Mouse (Mus musculus) heart, embryonic 10.5 days (tissue): Measurements from ENCODE around the gene Inpp5b. TPM values are rescaled to one million over a fixed set of nuclear protein-coding genes. Genes with fewer than 3 reads are reported as not detected.
A peak's percentile ranks its signal among the peaks of the same experiment; 100 is the strongest.

Experiments
- DNase-seq: peaks from one replicate; pipeline ENCODE4 v3.0.0-alpha.2; 2017; ENCODE audit warnings: low spot score
- H3K27ac ChIP-seq: fragments of 300-500 bp; sonication (generic); 2 replicates; pipeline ENCODE4 v1.5.1; 2016; ENCODE audit warnings: mild to moderate bottlenecking
- H3K27me3 ChIP-seq: fragments of 300-500 bp; sonication (generic); 2 replicates; pipeline ENCODE4 v1.6.1; 2016; ENCODE audit warnings: mild to moderate bottlenecking; ENCODE audit not compliant: poor library complexity, insufficient read depth, severe bottlenecking
- H3K36me3 ChIP-seq: fragments of 300-500 bp; sonication (generic); 2 replicates; pipeline ENCODE4 v1.6.1; 2016; ENCODE audit warnings: mild to moderate bottlenecking, moderate library complexity
- H3K4me1 ChIP-seq: fragments of 300-500 bp; sonication (generic); 2 replicates; pipeline ENCODE4 v1.6.1; 2016; ENCODE audit warnings: mild to moderate bottlenecking
- H3K4me3 ChIP-seq: fragments of 300-500 bp; sonication (generic); 2 replicates; pipeline ENCODE4 v1.5.1; 2016; ENCODE audit warnings: mild to moderate bottlenecking, moderate library complexity
- H3K9me3 ChIP-seq: fragments of 300-500 bp; sonication (generic); 2 replicates; pipeline ENCODE4 v1.6.1; 2016; ENCODE audit warnings: mild to moderate bottlenecking, moderate library complexity
- WGBS: fragments of 180-500 bp; shearing (Covaris S2); methylation state at CpG from one replicate; pipeline ENCODE4 v1.1.7; 2016; 5-methylcytosine and 5-hydroxymethylcytosine counted together
- microRNA counts: library from miRNA; unstranded; fragments of <30 nt; microRNA quantifications from one replicate; lab custom pipeline; 2017
- microRNA-seq: library from miRNA; unstranded; fragments of <30 nt; microRNA quantifications from one replicate; pipeline ENCODE4, GENCODE M21; 2017
- polyA plus RNA-seq: library from polyadenylated mRNA; unstranded; fragments of >200 nt; fragmentation: Nextera tagmentation; extraction: Ambion mirVana; gene quantifications from 2 replicates; pipeline ENCODE4 v1.2.1, GENCODE M21; 2016

Gene Inpp5b
- polyA plus RNA-seq, 1 experiment from 2014 or later = 25.5 TPM

GRCm38 (mm10) chr4:124850261-124850913, 108.7 kb downstream of the Inpp5b start, which contains the start of gene Yrdc:
TSS of gene Yrdc (plus strand) at chr4:124850679.
- DNase-seq = peak; percentile 96
- peak within 1 kb of the TSS; percentile 98 for H3K27ac ChIP-seq
- H3K4me1 ChIP-seq = peaks cover 24% of the 10 kb centered on the region
- WGBS = under 1% methylated on average over 89 of the region's 90 CpGs
- H3K4me3 ChIP-seq = peak within 1 kb of the TSS; percentile 84
- H3K9me3 ChIP-seq = no peaks in the 10 kb centered on the region
- peaks cover 39% of the 10 kb centered on the region for H3K36me3 ChIP-seq
- no peaks in the 10 kb centered on the region for H3K27me3 ChIP-seq

MicroRNAs within 50 kb of the gene (microRNA counts, 519-probe panel; counts per million panel counts)
- microRNA mmu-miR-697 (lab: Ali Mortazavi, UCI) (not detected), microRNA mmu-miR-698 (lab: Ali Mortazavi, UCI) (not detected)

Small RNA genes lying within 50 kb of the gene (microRNA-seq; reads per million reads assigned to microRNA genes)
- gene Gm24721 (not detected), gene Mir697 (not detected), gene Mir698 (not detected)

Other genes with a start within 250 kb of the Inpp5b start
- gene 3100002H09Rik, start 131.0 kb upstream of the Inpp5b start, polyA plus RNA-seq = 0.20 TPM in 1 of 2 replicates, not detected in the other
- 0.10 and 0.35 TPM in 2 replicates for gene Pou3f1, start 85.0 kb upstream of the Inpp5b start, polyA plus RNA-seq
- gene Utp11, start 48.2 kb upstream of the Inpp5b start, polyA plus RNA-seq = 53.0 and 63.6 TPM in 2 replicates
- gene Fhl3, start 41.1 kb upstream of the Inpp5b start, polyA plus RNA-seq = 3.9 and 5.4 TPM in 2 replicates
- 137 and 180 TPM in 2 replicates for gene Sf3a3, start 27.1 kb upstream of the Inpp5b start, polyA plus RNA-seq
- 16.1 and 16.9 TPM in 2 replicates for gene Mtf1, start 60.3 kb downstream of the Inpp5b start, polyA plus RNA-seq
- 25.8 and 39.3 TPM in 2 replicates for gene Yrdc, start 108.8 kb downstream of the Inpp5b start, polyA plus RNA-seq
- gene 1110065P20Rik, start 109.3 kb downstream of the Inpp5b start, polyA plus RNA-seq = 45.0 and 58.0 TPM in 2 replicates
- gene Maneal, start 120.3 kb downstream of the Inpp5b start, polyA plus RNA-seq = 0.09 and 0.11 TPM in 2 replicates
- 0.08 TPM in 1 of 2 replicates, not detected in the other for gene Epha10, start 139.0 kb downstream of the Inpp5b start, polyA plus RNA-seq
- 11.6 and 12.7 TPM in 2 replicates for gene 9930104L06Rik, start 195.2 kb downstream of the Inpp5b start, polyA plus RNA-seq
- 147 and 176 TPM in 2 replicates for gene Cdca8, start 197.5 kb downstream of the Inpp5b start, polyA plus RNA-seq
- gene Rspo1, start 244.6 kb downstream of the Inpp5b start, polyA plus RNA-seq = 6.2 and 12.9 TPM in 2 replicates